Mouse (Mus musculus) activated CD4-positive, CD25-positive, alpha-beta regulatory T cell, adult 9 weeks (primary cell): Measurements from ENCODE around the gene Fmo9. TPM values are rescaled to one million over a fixed set of nuclear protein-coding genes. Genes with fewer than 3 reads are reported as not detected.

Experiments used
- polyA plus RNA-seq: library from polyadenylated mRNA; unstranded; fragments of 100-300 nt; shearing (Covaris generic); gene quantifications from one replicate; pipeline ENCODE4 v1.2.1, GENCODE M21; 2017

The Fmo9 gene
- polyA plus RNA-seq, result not detected

GRCm38 (mm10) chr1:166681745-166682144 lies at the start of gene Fmo9:
Gene Fmo9 (minus strand): TSS chr1:166681845.

GRCm38 (mm10) chr1:166647593-166647992 lies 34.1 kb downstream of the Fmo9 start, which contains the start of gene Gm4847:
Gene Gm4847 (minus strand): TSS chr1:166647693.

Other genes with a start within 250 kb of the Fmo9 start
- not detected for gene Gm4846, start 184.3 kb downstream of the Fmo9 start, polyA plus RNA-seq
- not detected for gene Gm4847, start 34.2 kb downstream of the Fmo9 start, polyA plus RNA-seq